7 mouse cellular contexts compared by ENCODE assay signal in genomic region chr6:72379377-72380130, GRCm38 (mm10). TPM values are rescaled to one million over a fixed set of nuclear protein-coding genes. Genes with fewer than 3 reads are reported as not detected.
A peak's percentile ranks its signal among the peaks of the same experiment; 100 is the strongest.
DNase-seq lines count a peak whose midpoint lies in the region; ATAC-seq and TF ChIP-seq lines count a peak whose summit lies in the region.

No protein-coding gene starts in this region.

- peaks cover 20 to 49% of the 10 kb centered on the region in 2 experiments for H3K4me1 ChIP-seq in MEL (ENCODE audit: control insufficient read depth in 1 of 2, insufficient read depth in 2 of 2, low read length in 2 of 2)

- H3K27ac ChIP-seq in MEL (ENCODE audit: control insufficient read depth, low read depth, low read length): peak overlapping the region; percentile 90

- peaks cover 20% of the 10 kb centered on the region for H3K79me2 ChIP-seq in C2C12 (ENCODE audit: control insufficient read depth, insufficient read depth)
- H3K79me2 ChIP-seq in MEL (ENCODE audit: control insufficient read depth, insufficient read depth, low read length, poor library complexity): peaks cover 72% of the 10 kb centered on the region

- DNase-seq in MEL (ENCODE audit: low read depth, low spot score): peak; percentile 73
- DNase-seq in gastrocnemius, postnatal 25 days: peak; percentile 24
- peak; percentile 54 to 58 for DNase-seq in kidney, postnatal 36 days
- no peak for DNase-seq in urinary bladder, adult 2 months (ENCODE audit: low spot score)
- no peak for DNase-seq in frontal cortex, postnatal 36 days (ENCODE audit: low spot score in 2 of 2)

- peak overlapping the region; percentile 66 for H3ac ChIP-seq in C2C12 (ENCODE audit: control insufficient read depth, insufficient read length, low read depth)

- H3K79me3 ChIP-seq in C2C12 (ENCODE audit: low read depth): peaks cover 3% of the 10 kb centered on the region

- no peaks in the 10 kb centered on the region for H3K9me3 ChIP-seq in MEL (replicated peaks; ENCODE audit: insufficient read depth, low read length)

- H3K27me3 ChIP-seq in C2C12 (ENCODE audit: control insufficient read depth, insufficient read depth, insufficient read length) (no peaks in the 10 kb centered on the region), MEL (ENCODE audit: control insufficient read depth in 1 of 2, insufficient read depth in 2 of 2, low read length in 2 of 2) (no peaks in the 10 kb centered on the region)

- TF ChIP-seq CTCF in C2C12 (IDR thresholded peaks at IDR 0.05; ENCODE audit: control insufficient read depth, insufficient read depth, insufficient read length) (no peak), MEL (IDR thresholded peaks at IDR 0.05 in 2 of 3, conservative IDR thresholded peaks at IDR 0.05 in 1 of 3; ENCODE audit: control insufficient read depth in 1 of 3, insufficient read depth in 1 of 3, low read depth in 2 of 3, low read length in 3 of 3, poor library complexity in 1 of 3, severe bottlenecking in 1 of 3) (no peak)

- TF ChIP-seq POLR2A in MEL (IDR thresholded peaks at IDR 0.05; ENCODE audit: control insufficient read depth in 1 of 2, insufficient read depth in 1 of 2, low read depth in 1 of 2, low read length in 2 of 2, poor library complexity in 1 of 2): peak; percentile 44 to 49; a peak in 1 of 4 replicates

- ATAC-seq in neutrophil, adult 5-6 weeks (ENCODE audit: extremely low read depth, insufficient number of reproducible peaks, low FRiP score, poor library complexity, severe bottlenecking): 0 out of 2 replicates have a peak, but pooled peaks have one; percentile 1

- peak overlapping the region; percentile 59 for H3K4me3 ChIP-seq in C2C12 (ENCODE audit: insufficient read depth, poor library complexity, severe bottlenecking)
- H3K4me3 ChIP-seq in MEL (ENCODE audit: control insufficient read depth in 1 of 2, insufficient read depth in 1 of 2, low read depth in 2 of 2, low read length in 2 of 2): peak overlapping the region; percentile 82 to 97

- peak overlapping the region; percentile 83 for H3K9ac ChIP-seq in MEL (ENCODE audit: control insufficient read depth, low read depth, low read length, poor library complexity, severe bottlenecking)

- H3K36me3 ChIP-seq in C2C12 (ENCODE audit: control insufficient read depth, insufficient read depth) (no peaks in the 10 kb centered on the region), MEL (ENCODE audit: control insufficient read depth in 1 of 2, insufficient read depth in 2 of 2, low read length in 2 of 2) (peaks cover 11 to 54% of the 10 kb centered on the region in 2 experiments)

- no peak for TF ChIP-seq EP300 in MEL (IDR thresholded peaks at IDR 0.05; ENCODE audit: low read depth in 1 of 2, low read length in 2 of 2)

- TF ChIP-seq RAD21 in MEL (IDR thresholded peaks at IDR 0.05; ENCODE audit: low read depth, low read length): no peak

TF ChIP-seq in C2C12, 6 proteins besides CTCF, POLR2A, EP300 and RAD21:
- TF ChIP-seq MYOD1 (IDR thresholded peaks at IDR 0.05; ENCODE audit: control insufficient read depth, insufficient read length, low read depth) (no peak), FOSL1 (IDR thresholded peaks at IDR 0.05; ENCODE audit: insufficient read depth, low read length, poor library complexity, severe bottlenecking) (no peak), MYOG (IDR thresholded peaks at IDR 0.05; ENCODE audit: control insufficient read depth, extremely low read depth, insufficient read length) (no peak), MAX (IDR thresholded peaks at IDR 0.05) (no peak), USF1 (IDR thresholded peaks at IDR 0.05; ENCODE audit: low read depth) (no peak), CEBPB (IDR thresholded peaks at IDR 0.05; ENCODE audit: low read depth) (no peak)

TF ChIP-seq in MEL, 35 proteins besides CTCF, POLR2A, EP300 and RAD21:
- TF ChIP-seq ZMIZ1 (IDR thresholded peaks at IDR 0.05; ENCODE audit: low read depth, low read length) (peak; percentile 21), CHD1 (IDR thresholded peaks at IDR 0.05; ENCODE audit: low read depth, low read length) (0 out of 2 replicates have a peak, but pooled peaks have one; percentile 5), MAZ (IDR thresholded peaks at IDR 0.05; ENCODE audit: low read depth, low read length) (no peak), TBP (IDR thresholded peaks at IDR 0.05; ENCODE audit: low read depth, low read length) (0 out of 2 replicates have a peak, but pooled peaks have one; percentile 69), MAFK (IDR thresholded peaks at IDR 0.05; ENCODE audit: borderline replicate concordance, low read depth, low read length) (no peak), POLR2AphosphoS2 (IDR thresholded peaks at IDR 0.05; ENCODE audit: low read length) (peak; percentile 69)

RNA-seq across cellular contexts. Expression of gene Vamp5, which starts 0.7 kb away (rescaled TPM):
- polyA plus RNA-seq in C2C12 (2012; fragmentation: generic; extraction: Trizol) (91.3 TPM), MEL (2012; ENCODE audit: insufficient read depth in 1 of 2, insufficient read length in 2 of 2, low read depth in 1 of 2, low replicate concordance in 2 of 2, missing spikeins in 1 of 2) (100 to 1,000 TPM in 1 of 2 experiments, not detected in 1; 465 TPM)
- total RNA-seq in MEL (2012; rRNA removed): 490 and 593 TPM in 2 replicates
- 10 to 100 TPM; 97.2 to 99.9 TPM for total RNA-seq in gastrocnemius, postnatal 25 days (2021)
- 15.8 and 16.2 TPM in 2 replicates for total RNA-seq in neutrophil, adult 5-6 weeks (2017)
- polyA plus RNA-seq in urinary bladder, adult 2 months (2012; rRNA removed): 91.1 and 102 TPM in 2 replicates

RNA-seq across cellular contexts. Expression of gene Vamp8, which starts 10.9 kb away (rescaled TPM):
- polyA plus RNA-seq in C2C12 (2012; fragmentation: generic; extraction: Trizol): 147 TPM
- 130 and 164 TPM in 2 replicates for total RNA-seq in MEL (2012; rRNA removed)
- polyA plus RNA-seq in MEL (2012; ENCODE audit: insufficient read depth in 1 of 2, insufficient read length in 2 of 2, low read depth in 1 of 2, low replicate concordance in 2 of 2, missing spikeins in 1 of 2): 100 to 1,000 TPM in 1 of 2 experiments, not detected in 1; 179 TPM
- 10 to 100 TPM; 44.2 to 49.7 TPM for total RNA-seq in gastrocnemius, postnatal 25 days (2021)
- total RNA-seq in neutrophil, adult 5-6 weeks (2017): 230 and 268 TPM in 2 replicates
- 258 and 282 TPM in 2 replicates for polyA plus RNA-seq in urinary bladder, adult 2 months (2012; rRNA removed)

RNA-seq across cellular contexts. Expression of gene Rnf181, which starts 12.8 kb away (rescaled TPM):
- 108 TPM for polyA plus RNA-seq in C2C12 (2012; fragmentation: generic; extraction: Trizol)
- 47.2 and 50.7 TPM in 2 replicates for total RNA-seq in MEL (2012; rRNA removed)
- 100 to 1,000 TPM; 107 to 268 TPM for polyA plus RNA-seq in MEL (2012; ENCODE audit: insufficient read depth in 1 of 2, insufficient read length in 2 of 2, low read depth in 1 of 2, low replicate concordance in 2 of 2, missing spikeins in 1 of 2)
- 10 to 100 TPM; 23.8 to 28.8 TPM for total RNA-seq in gastrocnemius, postnatal 25 days (2021)
- 79.3 and 102 TPM in 2 replicates for total RNA-seq in neutrophil, adult 5-6 weeks (2017)
- 88.8 and 100 TPM in 2 replicates for polyA plus RNA-seq in urinary bladder, adult 2 months (2012; rRNA removed)

RNA-seq across cellular contexts. Expression of gene Tmem150a, which starts 24.3 kb away (rescaled TPM):
- polyA plus RNA-seq in C2C12 (2012; fragmentation: generic; extraction: Trizol): 25.2 TPM
- 0.15 and 0.16 TPM in 2 replicates for total RNA-seq in MEL (2012; rRNA removed)
- polyA plus RNA-seq in MEL (2012; ENCODE audit: insufficient read depth in 1 of 2, insufficient read length in 2 of 2, low read depth in 1 of 2, low replicate concordance in 2 of 2, missing spikeins in 1 of 2): 1 to 10 TPM in 1 of 2 experiments, not detected in 1; 2.5 TPM
- 10 to 100 TPM; 14.8 to 17.3 TPM for total RNA-seq in gastrocnemius, postnatal 25 days (2021)
- 0.93 and 2.2 TPM in 2 replicates for total RNA-seq in neutrophil, adult 5-6 weeks (2017)
- polyA plus RNA-seq in urinary bladder, adult 2 months (2012; rRNA removed): 26.6 and 27.0 TPM in 2 replicates

RNA-seq across cellular contexts. Expression of gene 0610030E20Rik, which starts 32.4 kb away (rescaled TPM):
- polyA plus RNA-seq in C2C12 (2012; fragmentation: generic; extraction: Trizol): 5.2 TPM
- total RNA-seq in MEL (2012; rRNA removed): 13.8 and 14.2 TPM in 2 replicates
- 10 to 100 TPM in 1 of 2 experiments, not detected in 1; 28.5 TPM for polyA plus RNA-seq in MEL (2012; ENCODE audit: insufficient read depth in 1 of 2, insufficient read length in 2 of 2, low read depth in 1 of 2, low replicate concordance in 2 of 2, missing spikeins in 1 of 2)
- 10 to 100 TPM; 11.2 to 12.8 TPM for total RNA-seq in gastrocnemius, postnatal 25 days (2021)
- total RNA-seq in neutrophil, adult 5-6 weeks (2017): 44.6 and 44.9 TPM in 2 replicates
- 28.1 and 37.6 TPM in 2 replicates for polyA plus RNA-seq in urinary bladder, adult 2 months (2012; rRNA removed)

Comparison
In these comparisons a context has a peak if more than half of its experiments do, and no peak if none do; other contexts are left out.
1. DNase-seq: peak in MEL (single experiment), gastrocnemius, postnatal 25 days (single experiment) and kidney, postnatal 36 days (2 of 2); none in urinary bladder, adult 2 months (single experiment) and frontal cortex, postnatal 36 days (0 of 2).